Mouse (Mus musculus): ENCODE results near the gene Ttll12.

DNA sequence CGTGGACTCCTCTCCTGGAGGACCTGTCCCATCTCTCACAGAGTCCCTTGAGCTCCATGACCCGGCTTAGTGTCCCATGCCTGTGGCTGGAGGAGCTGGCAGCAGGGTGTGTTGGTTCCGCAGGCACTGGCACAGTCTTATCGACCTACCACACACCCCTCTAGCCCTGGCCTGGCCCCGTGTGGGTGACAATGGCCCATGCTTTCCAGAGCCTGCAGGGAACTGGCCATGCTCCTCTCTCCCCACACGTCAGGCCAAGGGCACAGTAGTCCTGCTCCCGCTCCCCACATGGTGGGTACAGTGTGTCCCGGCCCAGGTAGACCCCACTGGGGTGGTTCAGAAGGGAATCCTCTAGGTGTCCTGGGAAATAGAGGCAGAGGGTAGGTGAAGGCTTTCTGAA lies 11.7 kb upstream of the Ttll12 start:
- TF ChIP-seq CTCF (conservative IDR thresholded peaks at IDR 0.05; ENCODE audit: low read length) (no peak), POU5F1 (IDR thresholded peaks at IDR 0.05; ENCODE audit: borderline replicate concordance, low read length) (no peak)
